Mouse (Mus musculus) stomach, postnatal 0 days (tissue): ENCODE results near the gene Armc6.

Source experiments
- CTCF ChIP-seq: IDR thresholded peaks from 2 replicates; pipeline ENCODE4 v1.5.1; 2016; ENCODE audit warnings: antibody characterized with exemption, low read depth, mild to moderate bottlenecking, moderate library complexity
- EP300 ChIP-seq: optimal IDR thresholded peaks from 2 replicates; pipeline ENCODE3; 2016; ENCODE audit warnings: antibody characterized with exemption

- TF ChIP-seq CTCF (no peak), EP300 (no peak)
Observed at GRCm38 (mm10) chr8:70204757-70205156, 29.5 kb downstream of the Armc6 start.
